Mouse (Mus musculus) retina, embryonic 14.5 days (tissue): ENCODE data around the gene Ddb1.

Experiments
- DNase-seq: peaks from one replicate; pipeline ENCODE4 v3.0.0-alpha.2; 2015; ENCODE audit warnings: low spot score

The Ddb1 gene

DNA sequence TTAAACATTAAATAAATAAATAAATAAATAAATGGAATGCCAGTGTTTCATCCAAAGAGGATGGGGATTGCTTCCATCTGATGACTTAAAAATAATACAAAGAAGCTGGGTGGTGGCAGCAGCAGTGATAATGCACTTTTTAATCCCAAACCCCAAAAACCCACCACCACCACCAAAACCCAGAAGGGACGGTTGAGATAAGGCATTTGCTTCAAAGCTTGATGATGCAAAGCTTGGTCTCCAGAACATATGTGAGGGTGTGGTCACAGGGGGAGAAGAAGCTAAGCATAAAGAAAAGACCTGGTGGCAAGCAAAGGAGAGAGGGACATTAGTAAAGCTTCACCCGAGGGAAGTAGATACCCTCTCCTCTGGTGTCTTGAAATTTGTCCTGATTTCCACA, 56.8 kb downstream of the Ddb1 start:
- no peak for DNase-seq

DNA sequence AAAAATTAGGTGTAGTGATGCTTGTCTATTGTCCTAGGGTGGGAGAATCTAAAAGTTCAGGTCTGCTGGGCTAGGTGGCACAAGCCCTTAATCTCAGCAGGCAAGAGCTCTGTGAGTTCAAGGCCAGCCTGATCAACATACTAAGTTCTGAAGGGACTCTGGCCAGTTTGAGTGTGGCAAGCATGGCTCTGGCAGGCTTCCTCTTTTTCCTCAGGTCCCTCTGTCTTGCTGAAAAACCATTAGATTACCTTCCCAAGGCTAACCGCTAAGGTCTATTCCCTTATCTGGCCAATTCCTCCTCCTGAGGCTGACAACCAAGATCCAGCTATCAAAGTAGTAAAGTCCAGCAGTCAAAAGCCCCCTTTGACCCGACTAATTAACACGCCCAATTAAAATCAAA, 57.5 kb downstream of the Ddb1 start:
- no peak for DNase-seq

DNA sequence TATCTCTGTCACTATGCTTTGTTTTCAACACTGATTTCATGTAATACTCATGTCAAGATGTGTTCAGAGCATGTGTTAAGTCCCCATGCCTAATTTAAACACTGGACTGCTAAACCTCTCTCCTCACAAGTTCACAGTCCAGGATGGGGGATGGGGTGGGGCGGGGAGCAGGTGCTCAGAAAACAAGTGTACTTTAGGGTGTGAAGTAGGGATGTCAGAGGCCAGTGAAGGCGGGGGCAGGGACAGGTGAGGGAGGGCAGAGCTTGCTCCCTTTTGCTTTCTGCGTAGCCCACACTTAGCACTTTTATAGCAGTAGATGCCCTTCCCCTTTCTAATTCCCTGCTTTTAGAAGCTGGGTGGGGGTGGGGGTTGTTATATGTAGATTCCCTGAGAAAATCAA, 60.0 kb downstream of the Ddb1 start:
- no peak for DNase-seq

DNA sequence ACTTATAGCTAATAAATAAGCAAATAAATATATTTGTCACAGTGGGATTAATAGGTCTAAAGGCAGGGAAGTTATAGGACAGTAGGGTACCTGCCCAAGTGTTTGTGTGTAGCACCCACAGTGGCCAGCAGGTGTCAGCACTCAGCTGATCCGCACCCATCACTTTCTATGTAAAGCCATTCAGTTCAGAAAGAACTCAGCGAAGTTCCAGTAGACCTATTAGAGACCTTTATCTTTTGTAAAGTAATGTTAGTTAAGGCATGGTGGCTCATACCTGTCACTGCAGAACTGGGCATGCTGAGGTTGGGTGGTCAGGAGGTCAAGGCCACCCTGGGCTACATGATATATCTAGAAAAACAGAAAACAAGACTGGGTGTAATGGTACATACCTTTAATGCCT, 60.4 kb downstream of the Ddb1 start:
- DNase-seq = peak; percentile 83

DNA sequence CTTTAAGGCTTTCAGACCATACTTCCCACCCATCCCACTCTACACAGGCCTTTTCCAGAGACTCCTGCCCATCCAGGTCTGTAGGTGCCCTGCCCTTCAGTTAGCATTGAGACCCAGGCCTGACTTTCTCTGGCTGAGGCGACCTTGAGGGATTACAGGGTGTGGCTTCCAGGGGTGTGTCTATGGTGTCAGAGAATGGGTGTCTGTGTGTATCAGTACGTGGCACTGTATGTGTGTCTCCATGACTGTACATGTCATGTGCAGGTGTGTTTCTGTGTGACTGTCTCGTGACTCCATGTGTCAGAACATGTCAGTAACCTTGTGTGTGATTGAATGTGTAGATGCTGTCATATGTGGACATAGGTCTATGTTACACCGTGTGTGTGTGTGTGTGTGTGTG, 66.2 kb downstream of the Ddb1 start:
- DNase-seq = no peak

DNA sequence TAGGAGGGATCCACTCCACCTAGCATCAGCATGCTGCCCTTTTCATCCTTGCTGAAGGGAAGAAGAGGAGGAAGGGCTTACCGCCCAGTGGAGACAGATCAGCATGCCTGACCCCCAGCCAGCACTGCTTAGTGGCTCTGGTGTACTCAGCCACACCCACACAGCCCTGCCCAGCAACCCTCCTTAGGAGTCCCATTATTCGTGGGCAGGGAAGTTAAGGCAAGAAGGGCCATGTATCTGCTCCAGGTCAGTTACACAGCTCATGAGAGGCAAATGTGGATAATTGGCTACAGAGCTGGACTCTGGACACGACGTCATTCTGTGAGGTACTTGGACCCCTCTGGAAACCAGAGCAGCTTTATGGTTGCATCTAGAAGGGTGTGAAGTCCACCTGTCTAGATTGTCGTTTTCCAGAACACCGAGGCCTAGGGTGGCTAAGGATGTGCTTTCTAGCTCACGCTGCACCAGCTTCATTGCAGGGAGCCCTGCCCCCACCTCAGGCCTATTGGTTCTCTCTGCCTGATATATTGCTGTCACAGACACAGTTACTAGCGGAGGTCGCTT, 66.8 kb downstream of the Ddb1 start:
- no peak for DNase-seq

DNA sequence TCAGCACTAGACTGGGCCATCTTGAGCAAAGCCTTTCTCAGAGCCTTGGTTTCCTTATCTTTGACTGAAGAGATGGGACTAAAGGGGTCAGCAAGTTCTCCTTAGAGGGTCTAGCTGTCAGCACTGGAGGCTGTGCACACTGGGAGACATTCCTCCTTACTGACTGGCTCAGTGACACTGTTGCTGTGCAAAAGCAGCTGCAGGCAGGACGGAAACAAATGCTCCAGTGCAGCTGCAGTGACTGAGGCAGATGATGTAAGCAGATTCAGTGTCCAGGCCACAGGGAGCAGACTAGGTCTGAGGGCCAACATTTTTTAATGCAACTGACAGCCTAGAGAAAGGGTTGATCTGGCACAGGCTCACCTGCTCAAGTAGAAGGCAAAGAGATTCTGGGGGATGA, 68.1 kb downstream of the Ddb1 start:
- no peak for DNase-seq

DNA sequence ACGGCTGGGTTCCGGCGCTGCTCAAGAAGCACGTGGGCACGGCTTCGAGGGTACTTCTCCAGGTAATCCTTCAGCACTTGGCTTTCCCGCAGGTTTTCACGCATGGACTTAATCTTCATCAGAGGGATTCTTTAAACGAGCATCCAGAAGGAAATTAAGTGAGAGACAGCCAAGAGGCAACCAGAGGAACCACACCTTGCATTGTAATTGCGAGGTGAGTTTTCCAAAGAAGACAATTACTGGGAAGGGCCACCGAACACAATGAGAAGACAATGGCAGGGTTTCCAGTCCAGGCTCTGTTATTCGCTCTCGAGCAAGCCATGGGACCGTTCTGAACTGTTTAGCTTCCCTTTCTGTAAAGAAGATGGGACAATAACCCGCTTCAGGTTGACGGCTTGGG, 71.5 kb downstream of the Ddb1 start:
- DNase-seq = no peak

DNA sequence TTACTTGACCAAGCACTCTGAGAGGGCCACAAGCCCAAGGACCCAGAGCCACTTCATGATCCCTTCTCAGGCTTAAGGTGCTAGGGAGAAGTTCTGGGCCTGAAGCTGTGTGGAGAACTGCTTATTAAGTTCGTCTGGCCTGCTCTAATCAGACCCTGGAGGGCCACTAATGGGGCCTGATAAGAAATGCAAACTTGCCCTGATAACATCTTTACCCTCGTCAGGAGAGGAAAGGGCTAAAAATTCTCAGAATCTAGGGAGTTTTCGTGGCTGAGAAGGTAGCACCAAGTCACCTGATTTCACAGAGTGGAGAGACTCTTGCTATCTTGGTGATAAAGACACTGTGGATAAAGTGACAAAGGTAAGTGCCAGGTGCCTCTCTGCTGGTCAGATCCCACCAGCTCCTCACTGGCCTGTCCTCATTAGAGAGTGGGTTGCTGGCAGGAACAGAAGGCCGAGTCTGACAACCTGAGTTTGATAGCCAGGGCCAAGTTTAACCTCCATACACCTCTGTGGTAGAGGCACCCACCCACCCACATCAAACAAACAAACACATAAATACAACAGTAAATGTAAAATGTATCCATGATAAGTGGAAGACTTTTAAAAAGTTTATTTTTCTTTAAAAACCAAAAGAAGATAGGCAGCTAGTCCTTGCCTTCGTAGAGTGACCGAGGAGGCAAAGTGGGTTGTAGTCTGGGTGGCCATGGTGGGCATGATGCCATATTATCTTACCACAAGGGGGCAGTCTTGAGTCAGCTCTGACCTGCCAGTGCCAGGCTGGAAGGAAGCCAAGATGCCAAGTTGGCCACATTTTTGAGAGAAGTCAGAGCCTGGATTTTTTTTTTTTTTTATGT, 73.0 kb downstream of the Ddb1 start, which contains the start of gene Pga5:
TSS of gene Pga5 (minus strand) at position 157 of the 857 bp plus-strand sequence.
- DNase-seq = peak; percentile 94

DNA sequence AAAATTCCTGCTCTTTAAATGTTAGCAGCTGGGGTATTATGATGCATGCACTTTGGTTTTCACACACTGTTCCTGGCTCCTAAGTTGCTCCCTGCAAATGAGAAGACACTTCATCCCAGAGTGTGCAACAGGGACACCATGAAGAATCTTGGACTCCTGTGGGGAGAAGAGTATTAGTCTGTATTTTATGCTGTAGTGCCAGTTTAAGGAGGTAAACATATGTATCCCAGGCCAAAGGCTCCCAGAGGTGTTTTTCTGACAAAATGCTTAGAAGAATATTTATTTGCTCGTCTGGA, 73.6 kb downstream of the Ddb1 start:
- DNase-seq = no peak
